Mouse (Mus musculus): Measurements from ENCODE around the gene Klhl6.

GRCm38 (mm10) chr16:19982537-19983257 is at the start of gene Klhl6:
- TF ChIP-seq POLR2AphosphoS5 (IDR thresholded peaks at IDR 0.05; ENCODE audit: borderline replicate concordance, low read depth, low read length) (no peak), CTCF (IDR thresholded peaks at IDR 0.05 in 2 of 3, conservative IDR thresholded peaks at IDR 0.05 in 1 of 3; ENCODE audit: control insufficient read depth in 1 of 3, insufficient read depth in 1 of 3, low read depth in 2 of 3, low read length in 3 of 3, poor library complexity in 1 of 3, severe bottlenecking in 1 of 3) (no peak), SIN3A (IDR thresholded peaks at IDR 0.05; ENCODE audit: low read length) (peak; percentile 83), MAX (IDR thresholded peaks at IDR 0.05; ENCODE audit: low read length) (no peak), GABPA (IDR thresholded peaks at IDR 0.05; ENCODE audit: low read depth, low read length) (no peak), ZMIZ1 (IDR thresholded peaks at IDR 0.05; ENCODE audit: low read depth, low read length) (no peak)
